Mouse (Mus musculus) embryonic fibroblast, embryonic 13.5 days (primary cell): ENCODE results near the gene Tedc2. TPM values are rescaled to one million over a fixed set of nuclear protein-coding genes. Genes with fewer than 3 reads are reported as not detected.

Source experiments
- H3K27ac ChIP-seq: 2 replicates; pipeline ENCODE4 v1.5.1; 2012; ENCODE audit warnings: low read length, control low read depth, inconsistent platforms; ENCODE audit not compliant: insufficient read depth
- H3K4me1 ChIP-seq: 2 replicates; pipeline ENCODE4 v1.6.1; 2011; ENCODE audit warnings: low read length; ENCODE audit not compliant: control insufficient read depth, insufficient read depth
- H3K4me3 ChIP-seq: 2 replicates; pipeline ENCODE4 v1.5.1; 2011; ENCODE audit warnings: mild to moderate bottlenecking, control low read depth, low read length; ENCODE audit not compliant: insufficient read depth
- CTCF ChIP-seq: IDR thresholded peaks from 2 replicates; pipeline ENCODE4 v1.5.1; 2011; ENCODE audit warnings: mild to moderate bottlenecking, control low read depth, low read length, moderate library complexity, borderline replicate concordance; ENCODE audit not compliant: insufficient read depth
- POLR2A ChIP-seq: IDR thresholded peaks from 2 replicates; pipeline ENCODE4 v1.6.1; 2011; ENCODE audit warnings: low read depth, mild to moderate bottlenecking, control low read depth, low read length, moderate library complexity
- polyA plus RNA-seq: library from polyadenylated mRNA; stranded (reverse); fragments of >200 nt; gene quantifications from 2 replicates; pipeline ENCODE4 v1.2.4, GENCODE M21; 2011; ENCODE audit warnings: low read depth; ENCODE audit not compliant: missing spikeins, insufficient read length

The Tedc2 gene
- polyA plus RNA-seq, 1 experiment: 9.2 TPM

DNA sequence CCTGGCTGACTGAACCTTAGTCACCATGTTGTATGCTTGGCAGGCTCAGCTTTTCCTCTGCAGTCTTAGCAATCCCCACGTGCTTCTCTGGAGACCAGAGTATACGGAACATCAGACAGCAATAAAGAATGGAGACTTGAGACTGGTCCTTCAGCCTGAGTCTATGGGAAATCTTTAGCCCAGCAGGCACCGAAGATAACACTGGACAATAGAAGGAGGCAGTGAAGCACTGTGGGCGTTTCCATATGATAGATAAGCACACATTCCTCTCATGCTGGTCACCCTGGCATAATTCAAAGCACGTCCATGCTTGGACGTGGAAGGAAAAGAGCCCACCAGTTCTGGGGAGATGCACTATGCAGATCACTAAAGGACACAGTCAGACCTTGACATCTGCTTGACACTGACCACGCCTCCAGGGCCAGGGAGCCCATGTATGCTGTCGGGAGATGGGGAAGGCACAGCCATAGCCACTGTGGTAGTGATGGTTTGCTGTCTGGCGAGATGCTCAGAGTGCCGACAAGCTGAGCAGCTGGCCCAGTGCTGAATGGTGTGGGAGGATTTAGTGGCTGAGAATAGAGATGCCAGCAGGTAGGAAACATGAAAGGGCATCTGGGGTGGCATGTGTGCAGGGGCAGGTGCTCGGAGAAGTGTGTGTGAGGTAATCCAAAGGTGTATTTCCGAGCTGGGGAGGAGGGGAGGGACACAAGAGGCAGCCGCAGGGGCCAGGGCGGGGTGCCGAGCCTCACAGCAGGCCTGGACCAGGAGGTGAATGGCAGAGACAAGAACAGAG lies 23.4 kb downstream of the Tedc2 start:
- H3K4me1 ChIP-seq: no peaks in the 10 kb centered on the region
- H3K27ac ChIP-seq: no peak overlapping the region
- TF ChIP-seq CTCF: no peak
- H3K4me3 ChIP-seq: no peak overlapping the region

DNA sequence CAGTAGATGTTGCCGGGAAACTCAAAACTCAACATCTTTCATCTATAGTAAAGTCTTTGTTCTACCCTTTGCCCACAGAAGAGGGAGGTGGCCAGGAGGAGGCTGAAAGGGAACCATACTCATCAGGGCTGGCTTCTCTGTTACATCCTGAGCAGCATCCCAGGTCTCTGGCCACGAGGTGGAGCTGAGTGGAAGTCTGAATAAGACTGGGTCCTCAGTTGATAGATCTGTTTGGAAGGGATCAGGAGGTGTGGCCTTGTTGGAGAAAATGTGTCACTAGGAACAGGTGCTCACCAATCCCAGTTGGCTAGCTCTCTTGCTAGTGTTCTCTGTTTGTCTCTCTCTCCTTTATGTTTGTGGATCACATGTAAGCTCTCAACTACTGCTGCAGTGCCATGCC lies 25.3 kb downstream of the Tedc2 start:
- TF ChIP-seq POLR2A (no peak), CTCF (no peak)
- Histone ChIP-seq H3K27ac (no peak overlapping the region), H3K4me1 (no peaks in the 10 kb centered on the region), H3K4me3 (no peak overlapping the region)

DNA sequence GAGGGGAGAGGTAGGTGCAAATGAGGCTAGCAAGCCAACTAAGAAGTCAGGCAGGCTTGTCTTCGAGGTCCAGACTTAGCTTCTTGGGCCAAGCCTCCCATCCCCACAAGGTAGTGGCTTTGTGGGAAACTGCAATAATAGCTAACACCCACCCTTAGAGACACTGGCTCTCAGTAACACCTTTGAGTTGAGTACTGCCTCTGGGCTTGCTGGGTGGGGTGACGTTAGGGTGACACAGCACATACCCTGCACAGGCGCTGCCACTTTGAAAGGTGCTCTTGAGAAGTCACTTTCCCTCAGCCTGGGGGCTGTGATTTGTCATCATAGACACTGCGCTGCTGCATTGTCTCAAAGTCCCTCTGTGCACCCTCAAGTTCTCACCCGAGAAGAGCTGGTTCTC lies 26.9 kb downstream of the Tedc2 start:
- Histone ChIP-seq H3K27ac (no peak overlapping the region), H3K4me3 (no peak overlapping the region), H3K4me1 (no peaks in the 10 kb centered on the region)
- TF ChIP-seq CTCF (no peak), POLR2A (no peak)

DNA sequence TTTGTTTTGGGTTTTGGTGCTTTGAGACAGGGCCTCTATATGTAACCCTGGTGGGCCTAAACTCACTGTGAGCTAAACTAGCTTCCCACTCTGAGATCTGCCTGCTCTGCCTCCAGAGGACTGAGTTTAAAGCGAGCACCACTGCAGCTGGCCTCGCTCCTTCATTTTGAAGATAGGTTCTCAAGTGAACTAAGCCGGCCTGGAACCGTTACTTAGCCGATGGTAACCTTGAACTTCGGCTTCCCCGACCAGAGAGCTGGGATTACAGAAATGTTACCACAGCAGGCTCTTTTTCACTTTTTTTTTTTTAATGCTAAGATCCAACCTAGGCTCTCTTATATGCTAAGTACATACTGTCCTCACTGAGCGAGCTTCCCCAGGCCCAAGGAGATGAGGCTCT lies 27.4 kb downstream of the Tedc2 start:
- Histone ChIP-seq H3K27ac (no peak overlapping the region), H3K4me3 (no peak overlapping the region), H3K4me1 (no peaks in the 10 kb centered on the region)
- TF ChIP-seq POLR2A (no peak), CTCF (no peak)

DNA sequence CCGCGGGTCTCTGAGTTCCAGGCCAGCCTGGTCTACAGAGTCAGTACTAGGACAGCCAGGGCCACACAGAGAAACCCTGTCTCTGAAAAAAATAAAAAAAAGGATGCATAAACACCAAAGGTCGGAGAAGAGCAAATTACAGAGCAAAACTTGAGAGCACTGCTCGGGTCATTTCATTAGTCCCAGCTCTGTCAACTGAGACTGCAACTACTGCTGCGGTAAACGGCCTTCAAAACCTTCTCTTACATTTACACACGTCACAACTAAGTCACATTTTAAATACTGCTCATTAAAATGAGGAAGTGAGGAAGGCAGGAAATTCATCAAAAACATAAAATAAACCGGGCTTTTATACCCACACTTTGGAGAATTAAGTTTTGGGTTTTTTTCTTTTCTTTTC lies 27.8 kb downstream of the Tedc2 start:
- Histone ChIP-seq H3K4me1 (no peaks in the 10 kb centered on the region), H3K27ac (no peak overlapping the region), H3K4me3 (no peak overlapping the region)
- TF ChIP-seq POLR2A: no peak
- TF ChIP-seq CTCF: no peak

DNA sequence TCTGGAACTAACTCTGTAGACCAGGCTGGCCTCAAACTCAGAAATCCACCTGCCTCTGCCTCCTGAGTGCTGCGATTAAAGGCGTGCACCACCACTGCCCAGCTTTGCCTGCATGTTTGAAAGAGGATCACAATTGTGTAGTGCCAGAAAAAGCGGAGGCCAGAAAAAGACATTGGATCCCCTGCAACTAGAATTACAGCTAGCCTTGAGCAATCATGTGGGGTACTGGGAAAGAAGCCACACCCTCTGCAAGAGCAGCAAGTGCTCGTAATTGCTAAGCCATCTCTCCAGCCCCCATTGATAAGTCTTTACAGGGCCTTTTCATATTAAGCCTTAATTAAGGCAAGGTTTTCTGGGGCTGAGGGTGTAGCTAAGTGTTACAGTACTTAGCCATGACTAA lies 29.2 kb downstream of the Tedc2 start:
- H3K27ac ChIP-seq: no peak overlapping the region
- H3K4me1 ChIP-seq: no peaks in the 10 kb centered on the region
- TF ChIP-seq CTCF (no peak), POLR2A (no peak)
- no peak overlapping the region for H3K4me3 ChIP-seq

DNA sequence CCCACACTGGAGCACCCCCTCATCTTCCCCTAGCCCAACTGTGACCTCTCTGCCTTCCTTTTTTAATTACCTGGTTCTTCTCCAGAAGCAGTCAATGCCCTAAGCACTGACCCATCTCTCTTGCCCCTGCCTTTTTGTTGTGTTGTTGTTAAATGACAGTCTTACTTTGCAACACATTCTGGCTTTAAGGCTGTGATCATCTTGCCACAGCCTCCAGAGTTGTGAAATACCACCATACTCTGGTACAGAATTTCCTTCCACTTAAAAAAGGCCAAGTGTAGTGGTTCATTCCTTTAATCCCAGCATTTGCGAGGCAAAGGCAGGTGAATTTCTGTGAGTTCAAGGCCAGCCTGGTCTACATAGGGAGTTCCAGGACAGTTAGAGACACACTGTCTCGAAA lies 29.7 kb downstream of the Tedc2 start:
- no peak for TF ChIP-seq POLR2A
- no peak for TF ChIP-seq CTCF
- no peak overlapping the region for H3K27ac ChIP-seq
- H3K4me1 ChIP-seq: no peaks in the 10 kb centered on the region
- H3K4me3 ChIP-seq: no peak overlapping the region

DNA sequence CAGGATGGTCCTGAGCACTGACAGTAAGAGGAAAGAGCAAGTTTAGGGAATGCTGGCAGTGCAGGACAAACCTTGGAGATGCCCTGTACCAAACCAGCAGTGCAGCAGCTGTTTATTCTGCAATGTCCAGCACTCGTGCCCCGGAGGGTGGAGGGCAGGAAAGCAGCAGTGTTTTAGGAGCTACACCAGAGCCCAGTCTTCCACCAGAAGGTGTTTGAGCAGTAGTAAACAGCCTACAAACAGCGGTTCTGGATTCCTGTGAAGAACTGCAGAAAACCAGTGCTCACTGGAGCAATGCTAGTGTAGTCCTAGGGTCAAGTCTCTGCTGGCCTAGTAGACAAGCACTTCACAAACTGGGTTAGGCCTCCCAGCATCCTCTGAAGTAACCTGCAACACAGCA lies 46.4 kb downstream of the Tedc2 start:
- no peak overlapping the region for H3K27ac ChIP-seq
- H3K4me3 ChIP-seq: no peak overlapping the region
- TF ChIP-seq CTCF: no peak
- TF ChIP-seq POLR2A: no peak
- no peaks in the 10 kb centered on the region for H3K4me1 ChIP-seq

DNA sequence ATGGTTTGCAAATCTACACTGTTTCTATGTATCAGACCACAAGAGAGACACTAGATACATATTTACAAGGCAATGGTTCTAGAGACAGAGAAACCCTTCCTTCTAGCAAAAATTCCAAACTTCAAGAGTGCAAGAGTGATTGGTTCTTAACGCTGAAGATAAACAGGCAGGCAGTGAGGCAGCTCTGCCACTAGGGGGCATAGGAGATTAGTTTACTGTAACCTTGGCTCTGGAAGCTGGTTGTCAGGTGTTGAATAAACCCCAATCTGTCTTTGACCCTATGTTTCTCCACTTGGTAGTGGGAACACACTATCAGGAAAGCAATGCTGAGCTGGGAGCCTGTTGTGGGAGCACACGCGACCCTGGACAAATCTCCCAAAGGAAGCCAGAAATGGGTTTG lies 47.2 kb downstream of the Tedc2 start:
- no peak for TF ChIP-seq POLR2A
- peak; percentile 66; the same call in 1 of the 2 replicates for TF ChIP-seq CTCF
- no peaks in the 10 kb centered on the region for H3K4me1 ChIP-seq
- H3K4me3 ChIP-seq: no peak overlapping the region
- H3K27ac ChIP-seq: no peak overlapping the region

DNA sequence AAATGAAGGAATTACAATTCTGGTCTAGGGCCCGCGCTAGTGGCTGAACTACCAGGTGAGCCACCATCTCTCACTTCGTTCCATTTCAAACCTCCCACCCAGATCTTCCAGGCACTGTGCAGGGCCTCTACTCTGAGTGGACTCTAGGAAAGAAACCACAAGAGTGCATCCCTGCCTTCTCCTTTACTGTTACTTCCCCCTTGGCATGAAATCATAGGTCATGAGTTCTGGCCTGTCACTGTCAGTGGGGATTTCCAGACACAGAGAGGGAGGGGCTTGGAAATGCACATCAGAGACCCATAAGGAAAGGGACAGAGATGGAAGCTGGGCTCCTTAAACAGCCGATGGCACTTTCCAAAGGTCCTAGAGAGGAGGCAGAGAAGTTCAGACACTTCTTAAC lies 48.9 kb downstream of the Tedc2 start:
- no peak overlapping the region for H3K27ac ChIP-seq
- 0 out of 2 replicates have a peak, but pooled peaks cover 3% of the 10 kb centered on the region for H3K4me1 ChIP-seq
- no peak for TF ChIP-seq POLR2A
- no peak for TF ChIP-seq CTCF
- no peak overlapping the region for H3K4me3 ChIP-seq

DNA sequence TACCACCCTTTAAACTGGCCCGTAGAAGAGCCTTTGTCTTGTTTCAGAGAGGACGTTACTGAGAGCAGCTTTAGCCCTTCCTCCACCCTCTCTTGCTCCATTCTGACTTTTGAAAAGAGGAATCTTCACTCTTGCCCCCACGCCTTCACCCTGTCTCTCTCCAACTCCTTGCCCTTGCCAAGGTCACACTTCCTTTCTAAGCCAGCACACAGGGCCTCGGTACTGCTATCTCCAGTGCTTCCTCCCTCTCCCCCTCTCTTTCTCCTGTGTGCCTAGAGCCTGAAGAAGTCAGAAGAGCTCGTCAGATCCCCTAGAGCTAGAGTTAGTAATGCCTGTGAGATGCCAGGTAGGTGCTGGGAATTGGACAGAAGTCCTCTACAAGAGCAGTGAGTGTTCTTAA lies 49.9 kb downstream of the Tedc2 start:
- H3K27ac ChIP-seq: no peak overlapping the region
- H3K4me1 ChIP-seq: peaks cover 3% of the 10 kb centered on the region; the same call in 1 of the 2 replicates
- no peak for TF ChIP-seq CTCF
- no peak for TF ChIP-seq POLR2A
- no peak overlapping the region for H3K4me3 ChIP-seq
